Mouse (Mus musculus) ES-CJ7 (cell line): ENCODE results near the gene Efl1.
"Not testable (repeated sequence)": the region's sequence is repeated elsewhere in the genome, so short reads cannot be mapped to it uniquely, and the experiment has no call there.

Experiments used
- DNase-seq: peaks from one replicate; pipeline ENCODE4 v3.0.0; 2011; ENCODE audit warnings: low read depth, low spot score

The Efl1 gene

GRCm38 (mm10) chr7:82758521-82758920 is 110.1 kb downstream of the Efl1 start:
- DNase-seq, result no peak

GRCm38 (mm10) chr7:82759091-82759490 is 110.7 kb downstream of the Efl1 start:
- DNase-seq, result no peak

DNA sequence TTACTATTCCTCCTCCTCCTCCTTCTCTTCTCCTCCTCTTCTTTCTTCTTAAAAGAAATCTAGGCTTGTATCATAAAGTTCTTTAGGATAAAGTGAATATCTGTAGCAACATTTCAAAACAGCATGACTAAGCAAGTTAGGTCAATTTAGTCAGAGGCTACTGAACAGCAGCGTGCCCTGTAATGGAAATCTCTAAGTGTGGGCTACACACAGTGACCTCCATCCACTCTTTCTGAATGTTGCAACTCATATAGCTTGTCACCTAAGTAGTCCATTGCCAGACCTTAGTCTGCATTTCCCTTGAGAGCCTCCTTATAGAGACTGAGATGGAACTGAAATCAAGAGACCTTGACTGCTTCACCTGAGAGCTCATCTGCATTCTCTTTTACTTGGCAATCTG is 116.5 kb downstream of the Efl1 start:
- no peak for DNase-seq

- no peak for DNase-seq
These were observed 118.2 kb downstream of the Efl1 start for GRCm38 (mm10) chr7:82766623-82767022.

- no peak for DNase-seq
These were observed 121.8 kb downstream of the Efl1 start for GRCm38 (mm10) chr7:82770207-82770606.

DNA sequence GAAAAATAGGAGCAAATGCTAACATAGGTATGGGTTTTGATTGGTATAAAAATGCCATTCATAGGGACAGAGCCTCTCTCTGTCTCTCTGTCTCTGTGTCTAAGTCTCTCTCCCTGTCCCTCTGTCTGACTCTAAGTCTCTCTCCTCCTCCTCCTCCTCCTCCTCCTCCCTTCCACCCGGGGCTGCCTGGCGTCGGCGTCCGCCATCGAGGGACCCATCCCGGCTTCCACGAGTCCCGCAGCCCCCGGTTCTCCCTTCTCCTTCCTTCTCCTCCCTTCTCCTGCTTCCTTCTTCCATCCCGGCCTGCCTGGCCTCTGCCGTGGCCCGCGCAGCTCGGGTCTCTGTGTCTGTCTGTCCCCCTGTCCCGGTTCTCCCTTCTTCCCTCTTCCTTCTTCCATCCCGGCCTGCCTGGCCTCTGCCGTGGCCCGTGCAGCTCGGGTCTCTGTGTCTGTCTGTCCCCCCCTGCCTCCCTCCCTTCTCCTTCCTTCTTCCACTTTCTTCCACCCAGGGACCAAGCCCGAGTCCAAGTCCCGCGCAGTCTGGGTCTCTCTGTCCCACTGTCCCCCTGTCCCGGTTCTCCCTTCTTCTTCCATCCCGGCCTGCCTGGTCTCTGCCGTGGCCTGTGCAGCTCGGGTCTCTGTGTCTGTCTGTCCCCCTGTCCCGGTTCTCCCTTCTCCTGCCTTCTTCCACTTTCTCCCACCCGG is 122.7 kb downstream of the Efl1 start:
- not testable (repeated sequence) for DNase-seq

- not testable (repeated sequence) for DNase-seq
These were observed 123.2 kb downstream of the Efl1 start for GRCm38 (mm10) chr7:82771661-82772021.

DNA sequence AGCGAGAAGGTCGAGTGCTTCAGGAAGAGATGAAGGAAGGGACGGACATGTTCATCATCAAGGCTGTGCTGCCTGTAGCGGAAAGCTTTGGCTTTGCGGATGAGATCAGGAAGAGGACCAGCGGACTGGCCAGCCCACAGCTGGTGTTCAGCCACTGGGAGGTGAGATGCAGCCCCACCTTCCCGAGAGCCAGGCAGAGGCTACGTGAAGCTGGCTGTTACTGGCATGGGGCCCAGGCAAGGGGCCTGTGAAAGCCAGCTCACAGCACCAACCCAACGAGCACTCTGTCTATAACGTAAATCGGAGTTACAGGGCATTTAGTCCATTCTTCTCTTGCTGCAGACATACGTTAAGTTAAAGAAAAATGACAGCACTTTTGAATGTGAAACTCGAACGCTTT is 124.1 kb downstream of the Efl1 start:
- no peak for DNase-seq

GRCm38 (mm10) chr7:82773150-82773549 is 124.7 kb downstream of the Efl1 start:
- DNase-seq, result no peak

GRCm38 (mm10) chr7:82773884-82774283 is 125.5 kb downstream of the Efl1 start:
- no peak for DNase-seq

- no peak for DNase-seq
These were observed 126.7 kb downstream of the Efl1 start for GRCm38 (mm10) chr7:82775090-82775489.

- no peak for DNase-seq
These were observed 134.7 kb downstream of the Efl1 start for GRCm38 (mm10) chr7:82783071-82783470.

GRCm38 (mm10) chr7:82783693-82784092 is 135.3 kb downstream of the Efl1 start:
- no peak for DNase-seq

DNA sequence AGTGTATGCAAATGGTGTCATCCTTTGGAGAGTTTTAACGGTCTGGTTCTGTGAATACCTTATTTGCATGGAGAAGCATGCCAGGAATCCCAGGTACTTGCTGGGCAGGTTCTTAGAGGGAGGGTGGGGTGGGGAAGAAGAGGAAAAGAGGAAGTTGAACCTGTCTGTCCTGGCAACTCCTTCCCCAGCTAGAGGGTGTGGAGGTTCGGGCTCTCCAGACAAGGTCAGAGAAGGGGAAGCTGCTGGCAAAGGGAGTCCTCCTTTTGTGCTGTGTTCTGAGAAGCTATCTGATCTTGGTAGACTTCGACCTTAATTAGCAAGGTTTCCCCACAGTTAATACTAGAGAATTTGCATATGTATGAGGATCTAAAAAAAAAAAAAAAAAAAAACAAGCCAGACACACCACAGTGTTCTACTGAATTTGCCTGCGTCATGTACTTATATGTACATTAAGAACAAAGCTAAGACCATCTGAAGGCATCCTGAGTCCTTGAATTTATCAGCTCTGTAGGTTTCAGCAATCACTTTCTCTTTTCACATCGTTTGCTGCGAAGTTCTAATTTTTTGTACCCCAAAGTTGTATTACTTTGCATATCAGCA is 137.0 kb downstream of the Efl1 start:
- DNase-seq, result peak; percentile 85

- no peak for DNase-seq
These were observed 137.7 kb downstream of the Efl1 start for GRCm38 (mm10) chr7:82785970-82786647.

- DNase-seq, result no peak
These were observed 144.2 kb downstream of the Efl1 start for GRCm38 (mm10) chr7:82792644-82793043.

GRCm38 (mm10) chr7:82793111-82793510 is 144.7 kb downstream of the Efl1 start:
- DNase-seq, result peak; percentile 72

DNA sequence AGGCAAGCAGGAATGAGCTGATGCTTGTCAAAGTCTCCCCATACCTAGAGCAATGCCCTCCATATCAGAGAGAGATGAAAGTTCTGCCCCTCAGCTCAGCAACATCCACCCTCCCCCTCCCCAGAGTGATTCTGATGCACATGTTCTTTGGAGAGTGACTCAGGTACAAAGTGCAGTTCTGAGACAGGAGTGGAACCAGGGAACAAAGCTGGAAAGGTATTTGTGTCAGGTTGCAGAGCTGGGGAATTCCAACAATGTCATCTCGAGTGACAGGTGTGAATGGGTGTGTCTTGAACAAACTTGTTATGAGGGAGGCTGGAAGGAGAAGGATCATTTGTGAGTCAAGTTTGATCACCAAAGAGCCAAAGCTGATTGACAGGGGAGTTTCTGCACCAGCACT is 146.1 kb downstream of the Efl1 start:
- DNase-seq, result peak; percentile 54

DNA sequence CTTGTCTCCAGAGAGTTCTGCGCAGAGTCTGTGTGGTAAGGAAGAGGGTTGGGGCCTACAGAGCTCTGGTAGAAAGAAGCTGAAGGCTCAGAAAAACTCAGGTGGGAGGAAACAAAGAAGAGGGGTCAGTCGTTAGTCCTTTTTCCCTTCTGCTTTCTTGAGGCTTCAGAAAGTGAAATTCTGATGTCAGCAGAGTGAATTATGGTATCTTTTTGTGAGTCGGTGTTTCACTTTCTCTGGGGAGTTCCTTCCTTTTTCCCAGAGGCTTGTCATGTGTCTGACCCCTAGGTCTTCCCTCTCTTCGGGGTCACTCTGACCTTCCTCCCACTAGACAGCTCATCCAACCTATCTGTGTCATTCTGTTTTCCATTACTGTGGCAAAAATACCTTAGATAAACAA is 153.8 kb downstream of the Efl1 start:
- no peak for DNase-seq

- DNase-seq, result no peak
These were observed 159.8 kb downstream of the Efl1 start for GRCm38 (mm10) chr7:82808257-82808656.

DNA sequence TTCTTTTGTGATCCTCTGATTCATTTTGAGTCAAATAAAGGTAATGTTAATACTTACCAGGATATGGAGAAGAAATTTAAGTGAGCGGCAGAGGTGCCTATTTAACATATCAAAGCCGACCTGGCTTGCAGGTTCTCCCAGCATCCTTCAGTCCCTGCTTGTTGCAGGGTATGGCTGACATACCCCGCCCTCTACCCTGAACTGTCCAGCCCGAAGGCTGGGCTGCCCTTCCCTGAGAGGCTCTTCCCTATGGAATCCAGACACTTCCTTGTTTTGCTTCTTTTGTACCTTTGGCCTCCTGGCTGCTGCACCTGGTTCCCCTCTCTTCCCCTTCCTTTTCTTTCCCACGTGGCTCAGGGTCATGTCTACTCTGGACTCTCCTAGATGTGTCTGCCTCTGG is 160.7 kb downstream of the Efl1 start:
- DNase-seq, result peak; percentile 65

GRCm38 (mm10) chr7:82810799-82811139 is 162.4 kb downstream of the Efl1 start:
- no peak for DNase-seq
